Mouse (Mus musculus) cerebellum, adult 9-11 months (tissue): ENCODE measurements at regions not wholly inside any gene's neighbourhood (a gene's known extent, or its start where the extent isn't known, plus 50 kb on each side); places are given as distances from the start of the nearest gene placed in this dataset.
"Not testable (repeated sequence)": the region's sequence is repeated elsewhere in the genome, so short reads cannot be mapped to it uniquely, and the experiment has no call there.

Experiments
- DNase-seq: peaks from one replicate; pipeline ENCODE4 v3.0.0; 2022

GRCm38 (mm10) chr13:45130516-45131249 lies 52.2 kb downstream of the Gm9817 start:
- DNase-seq: no peak

- DNase-seq: no peak
These were observed 62.1 kb downstream of the Gm9817 start for GRCm38 (mm10) chr13:45140616-45141015.

DNA sequence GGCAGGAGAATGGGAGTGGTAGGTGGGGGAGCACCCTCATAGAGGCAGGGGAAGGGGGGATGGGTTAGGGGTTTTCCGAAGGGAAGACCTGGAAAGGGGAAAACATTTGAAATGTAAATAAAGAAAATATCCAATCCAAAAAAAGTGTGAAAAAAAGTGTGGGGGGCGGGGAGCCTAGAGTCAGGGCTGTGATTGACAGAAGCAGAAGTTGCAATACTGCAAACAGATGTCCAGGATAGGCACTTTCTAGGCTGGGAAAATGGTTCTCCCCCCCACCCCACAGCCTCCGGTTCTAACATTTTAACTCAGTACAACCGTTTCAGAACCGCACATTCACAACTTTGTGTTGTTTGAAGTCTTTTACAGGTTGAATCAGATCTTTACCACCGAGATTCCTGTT lies 66.6 kb downstream of the Gm9817 start:
- no peak for DNase-seq

DNA sequence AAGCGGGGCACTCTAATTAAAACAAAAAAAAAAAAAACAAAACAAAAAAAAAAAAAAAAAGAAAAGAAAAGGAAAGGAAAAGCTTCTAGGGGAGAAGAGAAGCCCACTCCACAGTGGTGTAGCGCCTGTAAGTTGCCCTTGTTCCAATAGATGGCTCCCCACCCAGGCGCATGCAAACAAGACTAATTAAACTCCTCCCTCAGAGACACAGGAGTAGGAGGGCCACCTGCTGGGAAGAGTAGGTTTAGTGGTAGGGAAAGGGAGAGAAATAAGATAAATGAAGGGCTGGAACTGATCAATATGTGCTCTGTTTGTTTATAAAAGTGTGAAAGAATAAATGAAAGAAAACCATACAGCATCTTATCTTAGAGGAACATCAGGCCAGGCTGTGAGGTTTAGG lies 77.7 kb downstream of the Gm9817 start:
- DNase-seq: no peak

DNA sequence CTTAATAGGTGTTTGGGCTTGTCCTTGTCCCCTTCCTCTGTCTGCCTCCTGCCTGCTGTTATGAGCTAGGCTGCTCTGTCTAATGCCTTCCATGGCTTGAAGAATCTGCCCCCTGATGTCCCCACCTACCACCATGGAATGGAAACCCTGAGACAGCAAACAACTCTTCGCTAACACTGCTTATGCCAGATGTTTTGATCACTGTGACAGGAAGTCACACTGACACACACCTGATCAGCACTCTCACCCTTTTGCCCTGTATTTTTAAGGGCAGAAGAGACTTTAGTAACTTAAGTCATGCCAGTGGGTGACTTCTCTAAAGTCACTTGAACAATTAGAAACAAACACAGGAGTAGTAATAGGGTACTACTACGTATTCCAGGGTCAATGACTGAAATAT lies 78.5 kb downstream of the Gm9817 start:
- no peak for DNase-seq

GRCm38 (mm10) chr13:45160281-45160680 lies 81.8 kb downstream of the Gm9817 start:
- no peak for DNase-seq

GRCm38 (mm10) chr13:45164001-45164778 lies 85.7 kb downstream of the Gm9817 start:
- no peak for DNase-seq

DNA sequence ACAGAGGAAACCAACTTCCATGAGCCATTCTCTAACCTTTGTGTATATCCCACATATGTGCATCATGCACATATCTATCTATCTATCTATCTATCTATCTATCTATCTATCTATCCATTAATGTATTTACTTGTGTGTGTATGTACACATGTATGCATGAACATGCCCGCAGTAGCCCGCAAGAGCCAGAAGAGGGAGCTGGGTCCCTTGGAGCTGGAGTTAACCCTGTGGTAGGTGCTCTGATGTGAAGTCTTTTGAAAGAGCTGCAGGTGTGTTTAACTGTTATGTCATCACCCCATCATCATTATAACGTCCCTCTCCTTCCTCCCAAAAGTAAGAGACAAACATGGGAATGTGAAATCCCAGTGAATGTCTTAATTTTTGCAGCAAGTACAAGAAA lies 86.7 kb downstream of the Gm9817 start:
- DNase-seq: no peak

GRCm38 (mm10) chr13:45169716-45170115 lies 91.2 kb downstream of the Gm9817 start:
- DNase-seq: no peak

DNA sequence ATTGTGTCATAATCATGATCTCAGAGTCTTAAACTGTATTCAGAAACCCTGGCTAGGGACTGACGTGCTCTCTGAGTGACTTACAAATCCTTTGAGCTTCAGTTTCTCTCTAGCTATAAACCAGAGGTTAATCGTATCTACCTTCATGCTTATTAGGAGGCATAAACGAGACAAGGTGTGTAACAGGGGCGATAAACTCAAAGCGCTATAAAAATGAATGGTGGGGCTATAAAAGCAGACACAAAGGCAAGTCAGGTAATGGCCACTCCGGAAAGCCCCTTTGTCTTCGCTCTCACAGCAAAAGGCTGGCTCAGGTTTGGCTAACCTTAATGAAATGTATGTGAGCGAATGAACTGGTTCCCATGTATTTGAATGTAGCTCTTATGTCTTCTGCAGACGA lies 94.6 kb downstream of the Gm9817 start:
- no peak for DNase-seq

DNA sequence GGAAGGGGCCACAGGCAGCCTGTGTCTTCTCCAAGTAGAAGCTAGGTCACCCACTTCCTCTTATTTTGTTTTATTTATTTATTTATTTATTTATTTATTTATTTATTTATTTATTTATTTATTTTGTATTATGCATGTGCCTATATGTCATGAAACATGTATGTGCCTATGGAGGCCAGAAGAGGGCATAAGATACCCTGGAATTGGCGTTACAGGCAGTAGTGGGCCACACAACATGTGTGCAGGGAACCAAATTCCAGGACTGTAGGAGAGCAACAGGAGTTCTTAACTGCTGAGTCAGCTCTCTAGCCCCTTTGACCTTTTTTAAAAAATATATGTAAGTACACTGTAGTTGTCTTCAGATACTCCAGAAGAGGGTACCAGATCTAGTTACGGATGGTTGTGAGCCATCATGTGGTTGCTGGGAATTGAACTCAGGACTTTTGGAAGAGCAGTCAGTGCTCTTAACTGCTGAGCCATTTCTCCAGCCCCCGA lies 97.3 kb downstream of the Gm9817 start:
- not testable (repeated sequence) for DNase-seq

GRCm38 (mm10) chr13:45181529-45182230 lies 103.2 kb downstream of the Gm9817 start:
- DNase-seq: no peak

DNA sequence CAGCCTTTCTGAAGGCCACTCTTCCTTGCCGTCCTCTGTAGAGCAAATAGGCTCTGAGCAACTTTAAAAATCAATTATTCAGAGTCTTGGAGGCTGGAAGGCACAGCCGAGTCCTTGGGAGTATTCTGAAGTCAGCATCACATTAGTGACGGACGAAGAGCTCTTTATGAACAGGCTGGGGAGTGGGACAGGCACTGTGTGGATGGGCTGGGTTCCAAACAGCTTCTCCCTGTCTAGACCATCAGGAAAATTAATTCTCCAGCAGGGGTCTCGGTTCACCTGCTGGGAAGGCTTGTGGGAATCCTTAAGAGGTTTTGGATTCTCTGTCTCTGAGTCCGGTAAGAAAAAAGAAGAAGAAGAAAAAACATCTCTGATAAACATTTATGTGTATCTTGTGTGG lies 110.9 kb downstream of the Gm9817 start:
- no peak for DNase-seq

- no peak for DNase-seq
These were observed 111.7 kb downstream of the Gm9817 start for GRCm38 (mm10) chr13:45190151-45190550.

GRCm38 (mm10) chr13:45192079-45192478 lies 113.6 kb downstream of the Gm9817 start:
- DNase-seq: no peak

GRCm38 (mm10) chr13:45195562-45195961 lies 117.1 kb downstream of the Gm9817 start:
- DNase-seq: no peak

DNA sequence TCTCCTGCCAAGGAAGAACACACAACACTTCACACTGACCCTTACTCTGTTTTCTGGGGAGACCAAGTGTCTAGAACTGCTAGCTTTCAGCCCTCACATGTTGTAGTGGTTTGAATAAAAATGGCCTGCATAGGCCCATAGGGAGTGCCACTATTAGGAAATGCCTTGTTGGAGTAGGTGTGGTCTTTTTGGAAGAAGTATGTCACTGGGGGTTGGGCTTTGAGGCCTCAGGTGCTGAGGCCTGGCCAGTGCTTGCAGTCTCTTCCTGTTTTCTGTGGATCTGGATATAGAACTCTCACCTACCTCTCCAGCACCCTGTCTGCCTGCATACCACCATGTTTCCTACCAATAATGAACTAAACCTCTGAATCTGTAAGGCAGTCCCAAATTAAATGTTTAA lies 117.9 kb downstream of the Gm9817 start:
- DNase-seq: no peak

DNA sequence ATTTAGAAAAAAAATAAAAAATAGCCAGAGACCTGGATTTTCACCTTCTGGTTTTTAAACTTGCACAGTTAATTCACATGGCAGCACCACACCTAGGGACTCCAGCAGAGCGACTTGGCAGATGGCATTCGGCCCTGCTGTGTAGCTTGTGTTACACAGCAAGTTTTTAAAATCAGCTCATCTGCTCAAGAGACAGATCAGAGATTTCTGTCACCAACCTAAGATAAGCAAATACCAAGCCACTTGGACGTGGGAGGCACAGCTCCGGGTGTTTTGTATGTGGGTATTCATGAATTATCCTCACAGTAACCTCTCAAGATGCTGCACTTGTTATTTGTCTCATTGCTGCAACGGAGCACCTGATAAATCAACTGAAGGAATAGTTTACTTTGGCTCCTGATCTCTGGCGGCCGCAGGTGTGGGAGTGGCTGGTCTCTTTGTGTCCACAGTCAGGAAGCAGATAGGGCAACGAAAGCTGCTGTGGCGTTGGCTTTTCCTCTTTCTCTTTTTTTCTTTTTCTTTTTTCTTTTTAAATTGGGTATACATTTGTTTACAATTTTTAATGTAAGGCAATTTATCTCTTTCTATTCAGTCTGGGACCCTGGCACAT lies 122.1 kb downstream of the Gm9817 start:
- DNase-seq: peak; percentile 36

GRCm38 (mm10) chr13:45204856-45205255 lies 126.4 kb downstream of the Gm9817 start:
- no peak for DNase-seq

DNA sequence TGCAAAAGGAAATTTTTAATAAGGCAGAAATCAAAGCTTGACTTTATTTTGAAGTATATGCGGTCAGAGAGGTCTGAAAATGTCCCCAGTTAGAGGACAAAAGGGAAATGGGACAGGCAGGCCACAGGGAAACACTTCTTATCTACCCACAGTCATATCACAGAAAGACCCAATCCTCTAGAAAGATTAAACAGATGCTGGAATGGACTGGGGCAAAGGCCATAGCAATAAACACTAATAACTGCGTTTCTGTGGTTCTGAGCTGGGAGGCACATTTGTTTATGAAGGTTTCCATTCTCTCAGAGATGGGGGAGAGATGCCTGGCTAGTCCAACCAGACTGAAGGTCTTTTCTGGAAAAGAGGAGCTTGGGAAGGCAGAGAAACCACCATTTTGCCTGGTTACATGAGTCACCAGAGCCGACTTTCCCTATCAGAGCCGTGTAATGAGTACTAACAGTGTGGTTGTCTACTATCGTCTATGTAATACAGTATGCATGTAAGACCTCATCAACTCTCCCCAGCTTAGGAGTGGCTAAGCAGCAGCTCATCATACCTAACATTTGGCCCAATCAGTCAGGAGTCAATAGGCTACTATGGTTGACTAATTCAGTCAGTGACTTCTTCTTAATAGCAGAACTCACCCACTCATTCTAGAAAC lies 130.2 kb downstream of the Gm9817 start:
- no peak for DNase-seq

GRCm38 (mm10) chr13:45211241-45211640 lies 132.7 kb downstream of the Gm9817 start:
- DNase-seq: no peak

DNA sequence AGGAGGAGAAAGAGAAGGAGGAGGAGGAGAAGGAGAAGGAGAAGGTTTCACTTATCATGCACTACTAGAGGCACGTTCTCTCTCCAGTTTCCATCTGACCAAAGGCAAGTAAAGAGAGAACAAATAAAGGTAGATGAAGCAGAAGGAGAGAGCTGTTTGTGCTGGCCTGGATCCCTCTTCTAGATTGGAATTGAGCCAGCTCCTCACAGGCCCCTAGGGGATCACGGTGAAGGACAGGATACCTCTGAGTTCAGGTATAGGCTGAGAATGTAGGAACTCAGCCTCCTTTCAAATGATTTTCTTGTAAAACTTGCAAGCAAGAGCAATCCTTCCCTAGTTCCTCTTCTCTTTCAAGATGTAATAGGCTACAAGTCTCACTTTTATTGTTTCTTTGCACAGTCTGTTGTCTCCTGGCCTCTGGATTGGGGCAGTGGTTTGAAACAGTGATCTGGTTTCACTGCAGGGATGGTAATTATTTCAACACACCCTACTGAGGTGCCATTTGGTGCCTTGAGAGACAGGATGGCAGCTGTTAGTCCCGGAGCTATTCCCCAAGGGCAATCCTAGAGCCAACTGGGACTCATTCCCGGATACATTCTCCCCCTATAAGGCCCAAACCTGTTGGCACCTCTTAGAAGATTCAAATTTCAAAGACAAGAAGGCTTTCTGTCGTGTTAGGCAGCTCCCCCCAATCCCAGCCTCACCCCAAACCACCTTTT lies 134.8 kb downstream of the Gm9817 start:
- DNase-seq: peak; percentile 10
